Mouse (Mus musculus): ENCODE results near the gene Cox19. TPM values are rescaled to one million over a fixed set of nuclear protein-coding genes. Genes with fewer than 3 reads are reported as not detected.

The Cox19 gene
- polyA plus RNA-seq, 1 experiment from 2014 or later = 107 TPM

GRCm38 (mm10) chr5:139355235-139355772 is 4.1 kb upstream of the Cox19 start:
- no peaks in the 10 kb centered on the region for H3K36me3 ChIP-seq (ENCODE audit: control insufficient read depth, insufficient read depth, low read length)
- no peak overlapping the region for H3K27ac ChIP-seq (ENCODE audit: low read length)
- no peak for ATAC-seq (ENCODE audit: insufficient read depth, low FRiP score)
- no peaks in the 10 kb centered on the region for H3K27me3 ChIP-seq (ENCODE audit: control insufficient read depth, insufficient read depth, low read length)
- H3K9me3 ChIP-seq (replicated peaks; ENCODE audit: control insufficient read depth, low read length) = no peaks in the 10 kb centered on the region
- no peak overlapping the region for H3K9ac ChIP-seq (ENCODE audit: low read length)
- H3K4me3 ChIP-seq (replicated peaks; ENCODE audit: low read length) = no peak overlapping the region
- 34% methylated on average over 19 of the region's 19 CpGs for WGBS
- no peak overlapping the region for H3K4me2 ChIP-seq (ENCODE audit: low read depth, low read length)
- H3K4me1 ChIP-seq (ENCODE audit: control insufficient read depth, insufficient read depth, low read length) = peaks cover 25% of the 10 kb centered on the region

- no peaks in the 10 kb centered on the region for H3K9me3 ChIP-seq (replicated peaks; ENCODE audit: control insufficient read depth, low read length)
- ATAC-seq (ENCODE audit: insufficient read depth, low FRiP score) = peak; percentile 15; the same call in 1 of the 2 replicates
These were observed 2.7 kb upstream of the Cox19 start for GRCm38 (mm10) chr5:139353946-139354345.

GRCm38 (mm10) chr5:139353496-139353895 is 2.3 kb upstream of the Cox19 start:
- no peaks in the 10 kb centered on the region for H3K27me3 ChIP-seq (ENCODE audit: control insufficient read depth, insufficient read depth, low read length)
- WGBS = 47% methylated on average over 10 of the region's 10 CpGs
- no peak for ATAC-seq (ENCODE audit: insufficient read depth, low FRiP score)
- H3K4me1 ChIP-seq (ENCODE audit: control insufficient read depth, insufficient read depth, low read length) = peaks cover 30% of the 10 kb centered on the region
- no peaks in the 10 kb centered on the region for H3K36me3 ChIP-seq (ENCODE audit: control insufficient read depth, insufficient read depth, low read length)
- H3K4me3 ChIP-seq (replicated peaks; ENCODE audit: low read length) = peak overlapping the region; percentile 34
- H3K9me3 ChIP-seq (replicated peaks; ENCODE audit: control insufficient read depth, low read length) = no peaks in the 10 kb centered on the region
- peak overlapping the region; percentile 44 for H3K4me2 ChIP-seq (ENCODE audit: low read depth, low read length)
- peak overlapping the region; percentile 85 for H3K27ac ChIP-seq (ENCODE audit: low read length)
- H3K9ac ChIP-seq (ENCODE audit: low read length) = peak overlapping the region; percentile 56

More at GRCm38 (mm10) chr5:139353946-139354345, 2.7 kb upstream of the Cox19 start:
- peak overlapping the region; percentile 34 for H3K4me3 ChIP-seq (replicated peaks; ENCODE audit: low read length)
- H3K27me3 ChIP-seq (ENCODE audit: control insufficient read depth, insufficient read depth, low read length) = no peaks in the 10 kb centered on the region
- peak overlapping the region; percentile 85 for H3K27ac ChIP-seq (ENCODE audit: low read length)
- H3K9ac ChIP-seq (ENCODE audit: low read length) = peak overlapping the region; percentile 56
- WGBS = 74% methylated on average over 11 of the region's 11 CpGs
- H3K4me1 ChIP-seq (ENCODE audit: control insufficient read depth, insufficient read depth, low read length) = peaks cover 30% of the 10 kb centered on the region
- peak overlapping the region; percentile 44 for H3K4me2 ChIP-seq (ENCODE audit: low read depth, low read length)
- no peaks in the 10 kb centered on the region for H3K36me3 ChIP-seq (ENCODE audit: control insufficient read depth, insufficient read depth, low read length)

- ATAC-seq (ENCODE audit: insufficient read depth, low FRiP score) = no peak
- peak within 1 kb of the TSS; percentile 90 for H3K27ac ChIP-seq (ENCODE audit: low read length)
- H3K9ac ChIP-seq (ENCODE audit: low read length) = peak within 1 kb of the TSS; percentile 60
These were observed 1.1 kb upstream of the Cox19 start, which contains the start of gene Cyp2w1 for GRCm38 (mm10) chr5:139352317-139352716. Gene Cyp2w1, plus strand, starts transcription at chr5:139352617.

GRCm38 (mm10) chr5:139351628-139352027 is 410 bp upstream of the Cox19 start:
- 20% methylated on average over 8 of the region's 8 CpGs for WGBS
- Histone ChIP-seq H3K36me3 (ENCODE audit: control insufficient read depth, insufficient read depth, low read length) (no peaks in the 10 kb centered on the region), H3K4me2 (ENCODE audit: low read depth, low read length) (peak overlapping the region; percentile 35), H3K9ac (ENCODE audit: low read length) (peak overlapping the region; percentile 60), H3K4me3 (replicated peaks; ENCODE audit: low read length) (peak overlapping the region; percentile 34; the same call in 1 of the 2 replicates), H3K27ac (ENCODE audit: low read length) (peak overlapping the region; percentile 90), H3K4me1 (ENCODE audit: control insufficient read depth, insufficient read depth, low read length) (peaks cover 30% of the 10 kb centered on the region), H3K9me3 (replicated peaks; ENCODE audit: control insufficient read depth, low read length) (no peaks in the 10 kb centered on the region), H3K27me3 (ENCODE audit: control insufficient read depth, insufficient read depth, low read length) (no peaks in the 10 kb centered on the region)
- peak; percentile 28; the same call in 1 of the 2 replicates for ATAC-seq (ENCODE audit: insufficient read depth, low FRiP score)

More at GRCm38 (mm10) chr5:139352317-139352716, 1.1 kb upstream of the Cox19 start, which contains the start of gene Cyp2w1:
- 35% methylated on average over 6 of the region's 6 CpGs for WGBS
- peak within 1 kb of the TSS; percentile 34 for H3K4me3 ChIP-seq (replicated peaks; ENCODE audit: low read length)
- no peaks in the 10 kb centered on the region for H3K9me3 ChIP-seq (replicated peaks; ENCODE audit: control insufficient read depth, low read length)
- H3K4me2 ChIP-seq (ENCODE audit: low read depth, low read length) = peak within 1 kb of the TSS; percentile 44
- H3K4me1 ChIP-seq (ENCODE audit: control insufficient read depth, insufficient read depth, low read length) = peaks cover 30% of the 10 kb centered on the region
- H3K27me3 ChIP-seq (ENCODE audit: control insufficient read depth, insufficient read depth, low read length) = no peaks in the 10 kb centered on the region
- H3K36me3 ChIP-seq (ENCODE audit: control insufficient read depth, insufficient read depth, low read length) = no peaks in the 10 kb centered on the region

GRCm38 (mm10) chr5:139349713-139350112 is 1.5 kb downstream of the Cox19 start:
- ATAC-seq (ENCODE audit: insufficient read depth, low FRiP score) = peak; percentile 14
- H3K27me3 ChIP-seq (ENCODE audit: control insufficient read depth, insufficient read depth, low read length) = no peaks in the 10 kb centered on the region
- no peak overlapping the region for H3K4me3 ChIP-seq (replicated peaks; ENCODE audit: low read length)
- peak overlapping the region; percentile 24; the same call in 1 of the 2 replicates for H3K4me2 ChIP-seq (ENCODE audit: low read depth, low read length)
- peak overlapping the region; percentile 39 for H3K9ac ChIP-seq (ENCODE audit: low read length)
- peaks cover 36% of the 10 kb centered on the region for H3K4me1 ChIP-seq (ENCODE audit: control insufficient read depth, insufficient read depth, low read length)
- H3K36me3 ChIP-seq (ENCODE audit: control insufficient read depth, insufficient read depth, low read length) = no peaks in the 10 kb centered on the region
- peak overlapping the region; percentile 90 for H3K27ac ChIP-seq (ENCODE audit: low read length)
- H3K9me3 ChIP-seq (replicated peaks; ENCODE audit: control insufficient read depth, low read length) = no peaks in the 10 kb centered on the region
- 52% methylated on average over 6 of the region's 6 CpGs for WGBS

GRCm38 (mm10) chr5:139347225-139347624 is 4.0 kb downstream of the Cox19 start:
- Histone ChIP-seq H3K4me2 (ENCODE audit: low read depth, low read length) (no peak overlapping the region), H3K27me3 (ENCODE audit: control insufficient read depth, insufficient read depth, low read length) (no peaks in the 10 kb centered on the region), H3K36me3 (ENCODE audit: control insufficient read depth, insufficient read depth, low read length) (peaks cover 3% of the 10 kb centered on the region; the same call in 1 of the 2 replicates), H3K9me3 (replicated peaks; ENCODE audit: control insufficient read depth, low read length) (no peaks in the 10 kb centered on the region), H3K27ac (ENCODE audit: low read length) (peak overlapping the region; percentile 55), H3K4me3 (replicated peaks; ENCODE audit: low read length) (no peak overlapping the region), H3K4me1 (ENCODE audit: control insufficient read depth, insufficient read depth, low read length) (peaks cover 33% of the 10 kb centered on the region), H3K9ac (ENCODE audit: low read length) (no peak overlapping the region)
- ATAC-seq (ENCODE audit: insufficient read depth, low FRiP score) = no peak
- 41% methylated on average over 1 of the region's 1 CpGs for WGBS

GRCm38 (mm10) chr5:139345364-139345714 is 5.9 kb downstream of the Cox19 start:
- 7% methylated on average over 5 of the region's 5 CpGs for WGBS

GRCm38 (mm10) chr5:139344687-139345363 is 6.4 kb downstream of the Cox19 start:
- Histone ChIP-seq H3K9me3 (replicated peaks; ENCODE audit: control insufficient read depth, low read length) (no peaks in the 10 kb centered on the region), H3K9ac (ENCODE audit: low read length) (peak overlapping the region; percentile 97), H3K27me3 (ENCODE audit: control insufficient read depth, insufficient read depth, low read length) (no peaks in the 10 kb centered on the region), H3K4me3 (replicated peaks; ENCODE audit: low read length) (peak overlapping the region; percentile 98), H3K27ac (ENCODE audit: low read length) (peak overlapping the region; percentile 81), H3K36me3 (ENCODE audit: control insufficient read depth, insufficient read depth, low read length) (peaks cover 13% of the 10 kb centered on the region), H3K4me2 (ENCODE audit: low read depth, low read length) (peak overlapping the region; percentile 94), H3K4me1 (ENCODE audit: control insufficient read depth, insufficient read depth, low read length) (peaks cover 17% of the 10 kb centered on the region)
- peak; percentile 91 for ATAC-seq (ENCODE audit: insufficient read depth, low FRiP score)
- WGBS = under 1% methylated on average over 33 of the region's 33 CpGs

More at GRCm38 (mm10) chr5:139345364-139345714, 5.9 kb downstream of the Cox19 start:
- H3K36me3 ChIP-seq (ENCODE audit: control insufficient read depth, insufficient read depth, low read length) = peaks cover 13% of the 10 kb centered on the region
- no peaks in the 10 kb centered on the region for H3K9me3 ChIP-seq (replicated peaks; ENCODE audit: control insufficient read depth, low read length)
- peak; percentile 11 for ATAC-seq (ENCODE audit: insufficient read depth, low FRiP score)
- H3K4me1 ChIP-seq (ENCODE audit: control insufficient read depth, insufficient read depth, low read length) = peaks cover 17% of the 10 kb centered on the region
- H3K9ac ChIP-seq (ENCODE audit: low read length) = peak overlapping the region; percentile 71
- H3K4me2 ChIP-seq (ENCODE audit: low read depth, low read length) = peak overlapping the region; percentile 94
- peak overlapping the region; percentile 98 for H3K4me3 ChIP-seq (replicated peaks; ENCODE audit: low read length)
- peak overlapping the region; percentile 81 for H3K27ac ChIP-seq (ENCODE audit: low read length)
- no peaks in the 10 kb centered on the region for H3K27me3 ChIP-seq (ENCODE audit: control insufficient read depth, insufficient read depth, low read length)

Data from stomach, embryonic 16.5 days (tissue).